Mouse (Mus musculus): ENCODE measurements around the gene Tnk2.

GRCm38 (mm10) chr16:32708457-32709033, 64.9 kb downstream of the Tnk2 start:
- TF ChIP-seq CTCF (IDR thresholded peaks at IDR 0.05; ENCODE audit: borderline replicate concordance, insufficient read depth, low read depth, low read length) (no peak), POLR2A (IDR thresholded peaks at IDR 0.05; ENCODE audit: borderline replicate concordance, insufficient read depth, low read length) (no peak)
